16 mouse cellular contexts compared by ENCODE assay signal in genomic region chr12:12756301-12756948, GRCm38 (mm10).
"Had no signal": no experiment of that assay in that cellular context is flagged by ENCODE, and none has a peak within 500 bp of the region (broad histone marks: within the 10 kb centered on the region; RNA-seq: fewer than 3 reads in every experiment).

No protein-coding gene starts in this region.

- H3K4me3 ChIP-seq: limb, embryonic 12.5 days; limb, embryonic 15.5 days; midbrain, embryonic 12.5 days; midbrain, embryonic 15.5 days; neural tube, embryonic 13.5 days had no signal

- H3K4me2 ChIP-seq: limb, embryonic 12.5 days; limb, embryonic 15.5 days; liver, embryonic 11.5 days; lung, embryonic 14.5 days; midbrain, embryonic 12.5 days; midbrain, embryonic 15.5 days; neural tube, embryonic 13.5 days had no signal

- DNase-seq: kidney, adult 2 months; kidney, postnatal 36 days; left cerebral cortex, postnatal 4 days; liver, postnatal 0 days; lung, embryonic 14.5 days; thymus, adult 18-20 months; thymus, postnatal 36 days had no signal

- H3K4me1 ChIP-seq: limb, embryonic 15.5 days; midbrain, embryonic 15.5 days; neural tube, embryonic 13.5 days had no signal

- H3K9ac ChIP-seq: limb, embryonic 12.5 days; limb, embryonic 15.5 days; liver, embryonic 14.5 days; liver, postnatal 0 days; lung, embryonic 14.5 days; midbrain, embryonic 12.5 days; midbrain, embryonic 15.5 days; neural tube, embryonic 13.5 days had no signal

- H3K9me3 ChIP-seq: limb, embryonic 15.5 days; midbrain, embryonic 15.5 days had no signal

- H3K27me3 ChIP-seq: limb, embryonic 12.5 days; limb, embryonic 15.5 days; midbrain, embryonic 12.5 days; midbrain, embryonic 15.5 days; neural tube, embryonic 13.5 days had no signal

- ATAC-seq: liver, postnatal 0 days; lung, postnatal 0 days; midbrain, embryonic 15.5 days had no signal

- H3K36me3 ChIP-seq: limb, embryonic 12.5 days; limb, embryonic 15.5 days; midbrain, embryonic 12.5 days; midbrain, embryonic 15.5 days; neural tube, embryonic 13.5 days had no signal

- H3K27ac ChIP-seq: limb, embryonic 12.5 days; limb, embryonic 15.5 days; liver, embryonic 14.5 days; macrophage; midbrain, embryonic 12.5 days; midbrain, embryonic 15.5 days; neural tube, embryonic 13.5 days had no signal
